Mouse (Mus musculus) cerebellum, adult 2 months (tissue): Measurements from ENCODE around the gene Aftph. TPM values are rescaled to one million over a fixed set of nuclear protein-coding genes. Genes with fewer than 3 reads are reported as not detected.

Experiments used
- DNase-seq, 2 experiments: peaks; one replicate each; pipeline ENCODE4 v3.0.0; 2021
- H3K27ac ChIP-seq: fragments of 200-500 bp; 2 replicates; pipeline ENCODE4 v1.5.1; 2012; ENCODE audit warnings: low read length, control low read depth, inconsistent platforms; ENCODE audit not compliant: insufficient read depth
- H3K27me3 ChIP-seq: fragments of 200-500 bp; 2 replicates; pipeline ENCODE4 v1.6.1; 2012; ENCODE audit warnings: inconsistent platforms, mild to moderate bottlenecking, low read length, moderate library complexity; ENCODE audit not compliant: control insufficient read depth, insufficient read depth
- H3K4me1 ChIP-seq: fragments of 200-500 bp; 2 replicates; pipeline ENCODE4 v1.6.1; 2011; ENCODE audit warnings: low read length; ENCODE audit not compliant: control insufficient read depth, insufficient read depth
- H3K4me3 ChIP-seq: fragments of 200-500 bp; replicated peaks from 2 replicates; pipeline ENCODE3; 2011; ENCODE audit warnings: mild to moderate bottlenecking, low read depth, low read length, control low read depth; ENCODE audit not compliant: insufficient read depth
- CTCF ChIP-seq: fragments of 200-500 bp; IDR thresholded peaks from 2 replicates; pipeline ENCODE4 v1.5.1; 2011; ENCODE audit warnings: low read depth, mild to moderate bottlenecking, control low read depth, low read length, moderate library complexity, borderline replicate concordance; ENCODE audit not compliant: insufficient read depth
- POLR2A ChIP-seq: fragments of 200-500 bp; IDR thresholded peaks from 2 replicates; pipeline ENCODE4 v1.6.1; 2011; ENCODE audit warnings: low read length, control low read depth, borderline replicate concordance; ENCODE audit not compliant: insufficient read depth
- WGBS: fragments of 180-500 bp; shearing (Covaris S2); methylation state at CpG from one replicate; pipeline ENCODE4 v1.1.7; 2018; 5-methylcytosine and 5-hydroxymethylcytosine counted together
- polyA plus RNA-seq: library from polyadenylated mRNA; depleted of rRNA; stranded (reverse); fragments of >200 nt; gene quantifications from 2 replicates; pipeline ENCODE4 v1.2.3, GENCODE M21; 2012

The Aftph gene
- polyA plus RNA-seq, 1 experiment = 105 TPM

- H3K27ac ChIP-seq = no peak overlapping the region
- TF ChIP-seq CTCF = no peak
- no peak for TF ChIP-seq POLR2A
- WGBS = 56% methylated on average over 5 of the region's 5 CpGs
Observed at GRCm38 (mm10) chr11:20663580-20664198, 77.7 kb downstream of the Aftph start.

GRCm38 (mm10) chr11:20662811-20663210 lies 78.6 kb downstream of the Aftph start:
- no peak for DNase-seq
- no peak overlapping the region for H3K4me3 ChIP-seq
- H3K27me3 ChIP-seq = no peaks in the 10 kb centered on the region
- H3K27ac ChIP-seq = no peak overlapping the region
- no peaks in the 10 kb centered on the region for H3K4me1 ChIP-seq
- no peak for TF ChIP-seq POLR2A
- TF ChIP-seq CTCF = no peak
- 61% methylated on average over 7 of the region's 7 CpGs for WGBS

More at GRCm38 (mm10) chr11:20663580-20664198, 77.7 kb downstream of the Aftph start:
- H3K27me3 ChIP-seq = no peaks in the 10 kb centered on the region
- no peaks in the 10 kb centered on the region for H3K4me1 ChIP-seq
- no peak for DNase-seq
- H3K4me3 ChIP-seq = no peak overlapping the region

- no peak for DNase-seq
Observed at GRCm38 (mm10) chr11:20661652-20662051, 79.7 kb downstream of the Aftph start.

GRCm38 (mm10) chr11:20660111-20661097 lies 81.0 kb downstream of the Aftph start:
- Histone ChIP-seq H3K27me3 (no peaks in the 10 kb centered on the region; the same call in 1 of the 2 replicates), H3K27ac (no peak overlapping the region), H3K4me3 (no peak overlapping the region), H3K4me1 (peaks cover 10% of the 10 kb centered on the region)
- 89% methylated on average over 14 of the region's 14 CpGs for WGBS
- TF ChIP-seq POLR2A (no peak), CTCF (no peak)
- no peak for DNase-seq

More at GRCm38 (mm10) chr11:20661652-20662051, 79.7 kb downstream of the Aftph start:
- no peaks in the 10 kb centered on the region for H3K27me3 ChIP-seq
- no peaks in the 10 kb centered on the region for H3K4me1 ChIP-seq
- H3K27ac ChIP-seq = no peak overlapping the region
- no peak overlapping the region for H3K4me3 ChIP-seq
- WGBS = 28% methylated on average over 4 of the region's 4 CpGs
- TF ChIP-seq CTCF (peak; percentile 65), POLR2A (no peak)

- no peak for DNase-seq
- no peak overlapping the region for H3K4me3 ChIP-seq
- 29% methylated on average over 3 of the region's 3 CpGs for WGBS
- peaks cover 12% of the 10 kb centered on the region for H3K4me1 ChIP-seq
- TF ChIP-seq CTCF (no peak), POLR2A (no peak)
- H3K27me3 ChIP-seq = no peaks in the 10 kb centered on the region; the same call in 1 of the 2 replicates
- H3K27ac ChIP-seq = no peak overlapping the region
Observed at GRCm38 (mm10) chr11:20659094-20659493, 82.3 kb downstream of the Aftph start.

GRCm38 (mm10) chr11:20656711-20657057 lies 84.7 kb downstream of the Aftph start:
- no peak for DNase-seq
- H3K27me3 ChIP-seq = no peaks in the 10 kb centered on the region; the same call in 1 of the 2 replicates
- H3K4me3 ChIP-seq = no peak overlapping the region
- 62% methylated on average over 10 of the region's 10 CpGs for WGBS
- no peak overlapping the region for H3K27ac ChIP-seq
- H3K4me1 ChIP-seq = peaks cover 12% of the 10 kb centered on the region
- no peak for TF ChIP-seq CTCF
- no peak for TF ChIP-seq POLR2A

GRCm38 (mm10) chr11:20655795-20656710 lies 85.3 kb downstream of the Aftph start:
- H3K4me3 ChIP-seq = no peak overlapping the region
- no peaks in the 10 kb centered on the region; the same call in 1 of the 2 replicates for H3K27me3 ChIP-seq
- no peak for TF ChIP-seq POLR2A
- no peak for TF ChIP-seq CTCF
- peak; percentile 32 to 37 for DNase-seq
- H3K4me1 ChIP-seq = peaks cover 12% of the 10 kb centered on the region
- 19% methylated on average over 18 of the region's 18 CpGs for WGBS
- no peak overlapping the region for H3K27ac ChIP-seq
